Mouse (Mus musculus): ENCODE measurements around the gene Bcor. TPM values are rescaled to one million over a fixed set of nuclear protein-coding genes. Genes with fewer than 3 reads are reported as not detected.

Bcor gene
- total RNA-seq, 2 experiments from 2014 or later = 10.4 to 14.4 TPM

DNA sequence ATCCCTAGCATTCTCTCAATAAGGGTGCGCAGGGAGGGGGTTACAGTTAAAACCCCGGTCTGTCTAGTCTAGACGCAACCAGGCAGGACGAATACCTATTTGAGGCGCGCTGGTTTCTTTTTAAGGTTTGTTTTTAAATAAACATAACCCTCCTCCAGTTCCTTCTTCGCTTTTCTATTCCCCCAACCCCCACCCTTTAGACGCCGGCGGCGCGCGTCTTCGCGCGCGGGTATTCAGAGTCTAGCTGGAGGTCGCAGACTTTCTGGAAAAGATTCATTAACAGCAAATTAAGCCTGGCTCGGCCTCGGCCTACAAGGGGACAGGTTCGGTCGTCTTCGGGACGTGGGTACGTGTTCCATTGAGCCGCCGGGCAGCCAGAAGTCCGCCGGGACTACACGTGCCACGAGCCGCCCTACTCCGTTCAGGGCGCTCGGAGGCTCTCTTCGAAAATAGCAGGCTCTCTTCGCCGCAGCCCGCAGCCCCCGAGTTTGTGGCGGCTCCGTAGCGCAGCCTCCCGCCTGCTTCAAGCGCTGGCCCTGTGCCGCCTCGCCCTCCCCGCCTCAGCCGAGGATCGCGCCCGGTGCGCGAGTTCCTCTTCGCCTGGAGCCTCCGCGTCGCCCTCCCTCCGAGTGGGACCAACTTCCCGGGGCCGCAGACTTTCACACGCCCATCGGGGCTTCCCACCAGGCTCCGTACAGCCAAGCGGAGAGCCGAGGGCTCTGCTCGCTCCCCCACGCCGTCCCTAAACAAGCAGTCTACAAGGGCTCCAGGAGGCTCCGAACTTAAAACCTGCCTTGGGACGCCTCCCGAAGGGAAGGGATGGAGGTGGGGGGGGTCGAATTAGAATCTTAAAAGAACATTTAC, 81.7 kb downstream of the Bcor start:
- intact Hi-C loops (cut with DNase I) = no loop called here
- DNase-seq = peak in 1 of 2 experiments; percentile 37

- intact Hi-C loops (cut with DNase I) = no loop called here
- no peak for DNase-seq
Observed at GRCm38 (mm10) chrX:12077601-12077980, 82.6 kb downstream of the Bcor start.

DNA sequence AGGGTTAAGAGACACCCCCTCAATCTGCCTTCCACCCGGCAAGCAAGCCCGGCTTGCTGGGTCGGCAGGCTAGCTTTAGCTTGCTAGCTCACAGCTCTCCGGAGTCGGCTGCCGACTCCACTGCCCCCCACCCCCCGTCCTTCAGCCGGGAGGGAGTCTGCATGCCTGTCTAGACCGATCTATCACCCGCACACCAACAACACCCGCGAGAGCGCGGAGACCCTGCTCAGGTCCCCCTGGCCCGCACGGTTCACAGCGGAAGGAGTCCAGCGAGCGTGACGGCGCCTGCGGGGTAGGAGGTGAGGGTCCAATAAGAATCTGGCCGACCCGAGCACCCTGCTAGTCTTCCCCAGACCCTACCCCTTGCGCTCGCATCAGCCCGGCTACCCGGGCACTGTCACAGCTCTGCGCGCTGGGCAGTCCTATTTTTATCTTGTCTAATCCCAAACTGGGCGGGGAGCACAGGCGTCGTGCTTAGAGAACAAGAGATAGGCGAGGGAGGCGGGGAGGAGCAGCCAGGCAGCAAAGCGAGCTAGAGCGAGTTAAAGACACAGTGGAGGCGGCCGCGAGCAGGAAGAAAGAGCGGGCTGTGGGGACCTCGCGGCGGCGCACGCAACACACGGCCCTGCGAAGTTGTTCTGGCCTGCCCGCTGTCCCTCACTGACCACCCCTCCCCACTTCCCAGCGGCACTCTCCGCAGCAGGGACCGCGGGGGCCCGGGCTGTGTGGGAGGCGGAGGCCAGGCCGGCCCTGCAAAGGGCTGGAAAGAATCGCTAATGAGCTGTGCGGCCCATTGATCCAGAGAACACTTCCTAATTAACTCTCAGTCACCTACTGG, 83.2 kb downstream of the Bcor start:
- DNase-seq = peak; percentile 27 to 43
- intact Hi-C loops (cut with DNase I) = no loop called here

GRCm38 (mm10) chrX:12072721-12073120, 87.4 kb downstream of the Bcor start:
- no peak for DNase-seq
- intact Hi-C loops (cut with DNase I) = no loop called here

DNA sequence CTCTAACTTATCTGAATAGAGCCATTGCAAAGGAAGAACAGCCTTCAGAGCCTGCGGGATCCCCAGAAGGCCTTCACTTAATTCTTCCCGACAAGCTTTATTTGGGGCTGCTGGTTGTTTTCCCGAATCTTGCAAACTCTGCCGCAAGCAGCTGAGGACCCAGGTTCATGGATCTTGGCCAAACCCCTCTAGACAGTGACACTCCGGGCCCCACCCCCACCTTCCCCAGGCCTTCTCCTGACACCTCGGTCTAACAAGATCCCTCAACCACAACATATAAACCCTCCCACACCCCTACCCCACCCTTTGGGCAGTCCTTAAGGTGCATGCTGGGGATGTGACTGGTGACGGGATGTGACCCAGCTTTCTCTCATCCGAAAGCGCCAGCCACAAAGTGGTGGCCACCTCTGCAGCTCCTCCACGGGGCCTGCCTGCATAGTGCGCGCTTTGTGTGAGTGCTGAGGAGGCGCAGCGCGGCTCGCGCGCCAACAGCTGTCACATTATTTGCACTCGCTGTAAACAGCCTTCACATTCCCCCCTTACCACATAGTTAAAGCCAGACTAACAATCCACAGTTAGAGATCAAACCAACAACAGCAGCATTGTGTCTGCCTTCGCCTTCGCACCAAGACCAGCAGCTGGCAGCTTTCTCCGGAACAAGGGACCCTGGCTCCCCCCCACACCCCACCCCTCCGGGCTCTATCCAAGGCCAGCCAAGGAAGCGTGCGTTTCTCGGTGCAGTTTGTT, 91.0 kb downstream of the Bcor start:
- DNase-seq = no peak
- intact Hi-C loops (cut with DNase I) = no loop called here

- intact Hi-C loops (cut with DNase I) = no loop called here
Observed at GRCm38 (mm10) chrX:12067851-12068510, 92.2 kb downstream of the Bcor start.

GRCm38 (mm10) chrX:12067031-12067430, 93.1 kb downstream of the Bcor start:
- intact Hi-C loops (cut with DNase I) = no loop called here
- no peak for DNase-seq

More at GRCm38 (mm10) chrX:12067851-12068510, 92.2 kb downstream of the Bcor start:
- DNase-seq = no peak

- intact Hi-C loops (cut with DNase I) = no loop called here
- DNase-seq = no peak
Observed at GRCm38 (mm10) chrX:12065782-12066181, 94.4 kb downstream of the Bcor start.

DNA sequence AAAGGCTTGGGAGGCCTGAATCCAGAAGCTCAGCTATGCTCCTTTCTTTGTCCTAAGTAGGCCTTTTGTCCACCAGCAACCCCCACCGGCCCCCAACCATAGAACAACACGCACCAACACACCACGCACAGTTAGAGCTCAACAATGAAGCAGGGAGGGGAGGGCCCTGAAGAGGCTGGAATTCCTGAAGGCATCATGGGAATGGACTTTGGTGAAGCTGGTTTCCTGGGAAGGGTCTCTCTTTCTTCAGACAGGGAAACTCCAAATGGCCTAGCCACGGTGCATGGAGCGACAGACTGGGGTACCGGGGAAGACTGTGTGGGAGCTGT, 97.3 kb downstream of the Bcor start:
- intact Hi-C loops (cut with DNase I) = no loop called here
- no peak for DNase-seq

- intact Hi-C loops (cut with DNase I) = no loop called here
- no peak for DNase-seq
Observed at GRCm38 (mm10) chrX:12062121-12062931, 97.8 kb downstream of the Bcor start.

- intact Hi-C loops (cut with DNase I) = no loop called here
Observed at GRCm38 (mm10) chrX:12060848-12061247, 99.3 kb downstream of the Bcor start.

GRCm38 (mm10) chrX:12057210-12057609, 102.9 kb downstream of the Bcor start:
- intact Hi-C loops (cut with DNase I) = no loop called here
- no peak for DNase-seq

More at GRCm38 (mm10) chrX:12060848-12061247, 99.3 kb downstream of the Bcor start:
- no peak for DNase-seq

- no peak for DNase-seq
- intact Hi-C loops (cut with DNase I) = no loop called here
Observed at GRCm38 (mm10) chrX:12053315-12053914, 106.7 kb downstream of the Bcor start.

DNA sequence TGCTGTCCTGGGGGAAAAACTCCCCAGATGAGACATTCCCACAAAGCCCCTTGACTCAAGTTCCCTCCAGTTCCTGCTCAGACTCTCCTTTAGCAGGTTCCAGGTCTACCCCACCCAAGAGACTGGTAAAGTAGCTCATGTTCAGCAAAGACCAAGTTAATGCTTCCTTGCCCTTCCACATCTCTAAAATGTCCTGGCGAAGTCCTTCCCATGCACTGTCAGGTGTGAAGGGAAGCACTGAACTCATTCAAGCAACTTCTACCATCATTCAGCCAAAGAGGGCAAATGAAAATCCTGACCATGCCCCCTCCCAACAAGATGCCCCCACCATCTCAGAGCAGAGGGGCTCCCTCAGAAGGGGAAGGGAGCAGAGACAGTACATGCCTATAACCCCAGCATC, 107.5 kb downstream of the Bcor start:
- no peak for DNase-seq
- intact Hi-C loops (cut with DNase I) = no loop called here

DNA sequence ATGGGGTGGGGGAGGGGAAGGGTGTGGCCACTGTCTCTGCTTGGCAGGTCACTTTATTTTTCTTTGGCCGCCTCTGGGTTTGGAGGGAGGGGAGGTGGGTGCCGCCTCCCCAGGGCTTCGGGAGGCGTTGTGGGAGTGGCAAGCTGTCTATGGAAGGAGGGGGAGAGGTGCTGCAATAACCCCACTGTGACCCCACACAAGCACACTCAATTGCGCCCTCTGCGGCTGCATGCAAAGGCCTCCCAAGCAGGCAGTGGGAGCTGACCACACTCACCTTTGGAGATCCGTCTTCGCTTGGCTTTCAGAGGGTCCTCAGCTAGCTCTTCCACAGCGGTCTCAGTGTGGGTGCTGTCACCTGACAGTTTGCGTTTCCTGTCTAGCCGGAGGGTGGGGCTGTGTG, 111.4 kb downstream of the Bcor start:
- no peak for DNase-seq
- intact Hi-C loops (cut with DNase I) = no loop called here

DNA sequence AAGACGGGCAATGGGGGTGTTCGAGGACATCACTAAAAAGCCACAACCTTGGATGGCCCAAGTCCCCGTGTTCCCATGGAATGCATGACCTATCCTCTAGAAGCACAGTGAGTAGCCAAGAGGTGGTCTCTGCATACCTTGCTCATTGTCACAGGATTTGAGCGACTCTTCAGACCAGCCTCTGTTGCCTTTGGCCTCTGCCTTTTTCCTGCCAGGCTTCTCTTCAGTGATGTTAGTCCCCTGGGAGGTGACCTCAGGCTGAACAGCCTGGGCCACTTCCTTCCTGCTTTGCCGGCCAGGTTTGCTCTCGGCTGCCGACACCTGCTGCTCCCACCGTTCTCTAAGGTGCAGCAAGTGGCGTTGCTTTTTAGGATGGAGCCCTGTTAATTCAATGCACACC, 112.0 kb downstream of the Bcor start:
- DNase-seq = no peak
- intact Hi-C loops (cut with DNase I) = no loop called here

GRCm38 (mm10) chrX:12047223-12047911, 112.8 kb downstream of the Bcor start:
- intact Hi-C loops (cut with DNase I) = no loop called here
- DNase-seq = no peak

DNA sequence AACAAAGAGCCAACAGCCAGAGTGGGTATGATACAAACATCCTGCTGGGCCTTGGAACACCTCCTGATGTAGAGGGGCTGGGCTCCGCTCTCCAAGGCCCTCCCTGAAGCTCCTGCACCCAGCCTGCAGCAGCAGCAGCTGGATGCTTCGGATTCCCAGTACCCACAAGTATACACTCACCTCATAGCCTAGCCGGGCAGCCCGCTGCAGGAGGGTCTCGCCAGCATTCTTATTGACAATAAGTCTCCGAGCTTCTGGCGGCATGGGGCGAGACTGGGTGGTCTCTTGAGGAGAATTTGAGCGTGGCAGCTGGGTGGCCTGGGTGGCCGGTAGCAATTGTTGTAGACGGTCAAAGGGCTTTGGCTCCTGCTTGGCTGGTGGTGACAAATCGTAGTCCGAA, 113.5 kb downstream of the Bcor start:
- no peak for DNase-seq
- intact Hi-C loops (cut with DNase I) = no loop called here

DNA sequence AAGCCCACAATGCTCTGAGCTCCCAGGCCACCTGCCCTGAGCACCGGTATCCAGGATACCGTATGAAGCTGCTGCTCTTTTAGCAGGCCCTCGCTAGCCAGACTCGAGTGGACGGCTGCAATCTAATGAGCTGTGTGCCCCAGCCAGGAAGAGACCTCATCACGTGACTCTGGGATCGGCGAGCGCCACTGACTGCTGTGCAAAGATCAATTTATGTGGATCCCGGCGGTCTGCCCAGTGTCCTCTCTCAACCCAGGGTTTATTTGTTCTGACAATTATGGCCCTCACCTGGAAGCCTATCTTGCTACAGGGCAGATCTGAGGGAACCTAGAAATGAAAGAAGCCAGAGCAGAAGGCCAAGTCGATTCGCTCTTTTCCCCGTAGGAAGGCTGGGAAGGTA, 116.8 kb downstream of the Bcor start:
- no peak for DNase-seq
- intact Hi-C loops (cut with DNase I) = no loop called here
